Mouse (Mus musculus): ENCODE data around the gene Ceacam10.
A peak's percentile ranks its signal among the peaks of the same experiment; 100 is the strongest.
"Not testable (repeated sequence)": the region's sequence is repeated elsewhere in the genome, so short reads cannot be mapped to it uniquely, and the experiment has no call there.

Ceacam10 gene

GRCm38 (mm10) chr7:24776918-24777317, at the start of gene Ceacam10:
TSS of gene Ceacam10 (plus strand) at chr7:24777206.
- not testable (repeated sequence) for DNase-seq (ENCODE audit: low read depth, low spot score)

GRCm38 (mm10) chr7:24735970-24736670, 40.9 kb upstream of the Ceacam10 start:
- peak; percentile 8 for DNase-seq (ENCODE audit: low read depth, low spot score)

GRCm38 (mm10) chr7:24750695-24751094, 26.3 kb upstream of the Ceacam10 start:
- DNase-seq (ENCODE audit: low read depth, low spot score) = no peak

- no peak for DNase-seq (ENCODE audit: low read depth, low spot score)
These were observed 25.4 kb upstream of the Ceacam10 start for GRCm38 (mm10) chr7:24751610-24752009.

GRCm38 (mm10) chr7:24753476-24753875, 23.5 kb upstream of the Ceacam10 start:
- DNase-seq (ENCODE audit: low read depth, low spot score) = no peak

- no peak for DNase-seq (ENCODE audit: low read depth, low spot score)
These were observed 18.5 kb upstream of the Ceacam10 start for GRCm38 (mm10) chr7:24758520-24758919.

GRCm38 (mm10) chr7:24760211-24760610, 16.8 kb upstream of the Ceacam10 start, which contains the start of gene Cd177:
TSS of gene Cd177 (minus strand) at chr7:24760311.
- no peak for DNase-seq (ENCODE audit: low read depth, low spot score)

GRCm38 (mm10) chr7:24761161-24761560, 15.8 kb upstream of the Ceacam10 start:
- no peak for DNase-seq (ENCODE audit: low read depth, low spot score)

GRCm38 (mm10) chr7:24762574-24762973, 14.4 kb upstream of the Ceacam10 start:
- no peak for DNase-seq (ENCODE audit: low read depth, low spot score)

- no peak for DNase-seq (ENCODE audit: low read depth, low spot score)
These were observed 5.6 kb upstream of the Ceacam10 start for GRCm38 (mm10) chr7:24771361-24771760.

GRCm38 (mm10) chr7:24773942-24774535, 3.0 kb upstream of the Ceacam10 start:
- DNase-seq (ENCODE audit: low read depth, low spot score) = no peak

- no peak for DNase-seq (ENCODE audit: low read depth, low spot score)
These were observed 861 bp upstream of the Ceacam10 start for GRCm38 (mm10) chr7:24776145-24776544.

- DNase-seq (ENCODE audit: low read depth, low spot score) = no peak
These were observed 20.9 kb downstream of the Ceacam10 start for GRCm38 (mm10) chr7:24797918-24798317.

- no peak for DNase-seq (ENCODE audit: low read depth, low spot score)
These were observed 25.3 kb downstream of the Ceacam10 start for GRCm38 (mm10) chr7:24802149-24802767.

- no peak for DNase-seq (ENCODE audit: low read depth, low spot score)
These were observed 27.8 kb downstream of the Ceacam10 start for GRCm38 (mm10) chr7:24804826-24805225.

GRCm38 (mm10) chr7:24809041-24809440, 32.0 kb downstream of the Ceacam10 start:
- DNase-seq (ENCODE audit: low read depth, low spot score) = no peak

- DNase-seq (ENCODE audit: low read depth, low spot score) = peak; percentile 75
These were observed 40.5 kb downstream of the Ceacam10 start for GRCm38 (mm10) chr7:24817502-24817901.

- no peak for DNase-seq (ENCODE audit: low read depth, low spot score)
These were observed 47.4 kb downstream of the Ceacam10 start for GRCm38 (mm10) chr7:24824452-24824851.

- DNase-seq (ENCODE audit: low read depth, low spot score) = no peak
These were observed 50.2 kb downstream of the Ceacam10 start for GRCm38 (mm10) chr7:24827181-24827580.

All from retina, postnatal 7 days (tissue).